Mouse (Mus musculus): Measurements from ENCODE around the gene Rps27a. TPM values are rescaled to one million over a fixed set of nuclear protein-coding genes. Genes with fewer than 3 reads are reported as not detected.
"Not testable (repeated sequence)": the region's sequence is repeated elsewhere in the genome, so short reads cannot be mapped to it uniquely, and the experiment has no call there.

Rps27a gene
- 519 and 610 TPM in 2 replicates for total RNA-seq (2015; ENCODE audit: low replicate concordance)
- total RNA-seq (2017; ENCODE audit: low replicate concordance), result 253 and 374 TPM in 2 replicates

GRCm38 (mm10) chr11:29547752-29548503 lies at the start of gene Rps27a, which contains the start of gene Clhc1:
TSS of gene Rps27a (minus strand) at chr11:29548109.
TSS of gene Clhc1 (plus strand) at chr11:29547950.
- ATAC-seq (replicated peaks; ENCODE audit: low FRiP score, poor library complexity, severe bottlenecking), result peak; percentile 93

GRCm38 (mm10) chr11:29597159-29597558 lies 49.2 kb upstream of the Rps27a start:
- no peak for ATAC-seq (replicated peaks; ENCODE audit: low FRiP score, poor library complexity, severe bottlenecking)

GRCm38 (mm10) chr11:29595217-29595616 lies 47.3 kb upstream of the Rps27a start:
- ATAC-seq (replicated peaks; ENCODE audit: low FRiP score, poor library complexity, severe bottlenecking), result no peak

GRCm38 (mm10) chr11:29579610-29580009 lies 31.7 kb upstream of the Rps27a start:
- ATAC-seq (replicated peaks; ENCODE audit: low FRiP score, poor library complexity, severe bottlenecking), result no peak

- ATAC-seq (replicated peaks; ENCODE audit: low FRiP score, poor library complexity, severe bottlenecking), result no peak
Measured at GRCm38 (mm10) chr11:29572656-29573055, 24.7 kb upstream of the Rps27a start.

- no peak for ATAC-seq (replicated peaks; ENCODE audit: low FRiP score, poor library complexity, severe bottlenecking)
Measured at GRCm38 (mm10) chr11:29571536-29571935, 23.6 kb upstream of the Rps27a start.

- ATAC-seq (replicated peaks; ENCODE audit: low FRiP score, poor library complexity, severe bottlenecking), result no peak
Measured at GRCm38 (mm10) chr11:29563406-29563805, 15.5 kb upstream of the Rps27a start.

GRCm38 (mm10) chr11:29560990-29561389 lies 13.1 kb upstream of the Rps27a start:
- no peak for ATAC-seq (replicated peaks; ENCODE audit: low FRiP score, poor library complexity, severe bottlenecking)

- ATAC-seq (replicated peaks; ENCODE audit: low FRiP score, poor library complexity, severe bottlenecking), result no peak
Measured at GRCm38 (mm10) chr11:29560452-29560851, 12.5 kb upstream of the Rps27a start.

GRCm38 (mm10) chr11:29549425-29549778 lies 1.5 kb upstream of the Rps27a start:
- no peak for ATAC-seq (replicated peaks; ENCODE audit: low FRiP score, poor library complexity, severe bottlenecking)

GRCm38 (mm10) chr11:29548504-29549424 lies 855 bp upstream of the Rps27a start:
- ATAC-seq (replicated peaks; ENCODE audit: low FRiP score, poor library complexity, severe bottlenecking), result no peak

- ATAC-seq (replicated peaks; ENCODE audit: low FRiP score, poor library complexity, severe bottlenecking), result peak; percentile 57
Measured at GRCm38 (mm10) chr11:29547249-29547751, 609 bp downstream of the Rps27a start.

- no peak for ATAC-seq (replicated peaks; ENCODE audit: low FRiP score, poor library complexity, severe bottlenecking)
Measured at GRCm38 (mm10) chr11:29546762-29547161, 1.1 kb downstream of the Rps27a start.

- not testable (repeated sequence) for ATAC-seq (replicated peaks; ENCODE audit: low FRiP score, poor library complexity, severe bottlenecking)
Measured at GRCm38 (mm10) chr11:29546297-29546696, 1.6 kb downstream of the Rps27a start.

- not testable (repeated sequence) for ATAC-seq (replicated peaks; ENCODE audit: low FRiP score, poor library complexity, severe bottlenecking)
Measured at GRCm38 (mm10) chr11:29545150-29545752, 2.7 kb downstream of the Rps27a start.

GRCm38 (mm10) chr11:29544225-29544945 lies 3.5 kb downstream of the Rps27a start:
- no peak for ATAC-seq (replicated peaks; ENCODE audit: low FRiP score, poor library complexity, severe bottlenecking)

GRCm38 (mm10) chr11:29538201-29538600 lies 9.7 kb downstream of the Rps27a start:
- ATAC-seq (replicated peaks; ENCODE audit: low FRiP score, poor library complexity, severe bottlenecking), result no peak

GRCm38 (mm10) chr11:29525988-29526794 lies 21.7 kb downstream of the Rps27a start, which contains the start of gene Mtif2:
TSS of gene Mtif2 (plus strand) at chr11:29526408.
- peak; percentile 96 for ATAC-seq (replicated peaks; ENCODE audit: low FRiP score, poor library complexity, severe bottlenecking)

Data from erythroid progenitor cell, adult 5-6 weeks (primary cell).